Mouse (Mus musculus) heart, embryonic 15.5 days (tissue): Measurements from ENCODE around the gene Lhfpl2. TPM values are rescaled to one million over a fixed set of nuclear protein-coding genes. Genes with fewer than 3 reads are reported as not detected.

ENCODE experiments used
- ATAC-seq: fragments of 200-750 bp; cut with Nextera tagmentation; replicated peaks from 2 replicates; pipeline ENCODE4 v1.8.0; 2017; ENCODE audit warnings: low read depth, moderate TSS enrichment; ENCODE audit not compliant: insufficient number of reproducible peaks, insufficient read depth, low FRiP score
- H3K27ac ChIP-seq: fragments of 300-500 bp; sonication (generic); 2 replicates; pipeline ENCODE4 v1.5.1; 2015; ENCODE audit warnings: mild to moderate bottlenecking, inconsistent platforms
- H3K27me3 ChIP-seq: fragments of 300-500 bp; sonication (generic); 2 replicates; pipeline ENCODE4 v1.6.1; 2015; ENCODE audit warnings: inconsistent platforms
- H3K36me3 ChIP-seq: fragments of 300-500 bp; sonication (generic); 2 replicates; pipeline ENCODE4 v1.6.1; 2015; ENCODE audit warnings: mild to moderate bottlenecking, inconsistent platforms
- H3K4me1 ChIP-seq: fragments of 300-500 bp; sonication (generic); replicated peaks from 2 replicates; pipeline ENCODE4 v1.6.1; 2015; ENCODE audit warnings: inconsistent platforms
- H3K4me2 ChIP-seq: fragments of 300-500 bp; sonication (generic); 2 replicates; pipeline ENCODE4 v1.6.1; 2015; ENCODE audit warnings: inconsistent platforms, mild to moderate bottlenecking, moderate library complexity
- H3K4me3 ChIP-seq: fragments of 300-500 bp; sonication (generic); 2 replicates; pipeline ENCODE4 v1.5.1; 2015; ENCODE audit warnings: mild to moderate bottlenecking, inconsistent platforms
- H3K9ac ChIP-seq: fragments of 300-500 bp; sonication (generic); 2 replicates; pipeline ENCODE4 v1.6.1; 2015; ENCODE audit warnings: mild to moderate bottlenecking, inconsistent platforms
- H3K9me3 ChIP-seq: fragments of 300-500 bp; sonication (generic); replicated peaks from 2 replicates; pipeline ENCODE4 v1.6.1; 2016; ENCODE audit warnings: inconsistent platforms
- WGBS: fragments of 180-500 bp; shearing (Covaris S2); methylation state at CpG from one replicate; pipeline ENCODE4 v1.1.7; 2015; ENCODE audit warnings: mixed read lengths; 5-methylcytosine and 5-hydroxymethylcytosine counted together
- polyA plus RNA-seq: library from polyadenylated mRNA; unstranded; fragments of >200 nt; fragmentation: Nextera tagmentation; extraction: Ambion mirVana; gene quantifications from 2 replicates; pipeline ENCODE4 v1.2.1, GENCODE M21; 2015

Lhfpl2 gene
- polyA plus RNA-seq, 1 experiment from 2014 or later: 24.9 TPM

DNA sequence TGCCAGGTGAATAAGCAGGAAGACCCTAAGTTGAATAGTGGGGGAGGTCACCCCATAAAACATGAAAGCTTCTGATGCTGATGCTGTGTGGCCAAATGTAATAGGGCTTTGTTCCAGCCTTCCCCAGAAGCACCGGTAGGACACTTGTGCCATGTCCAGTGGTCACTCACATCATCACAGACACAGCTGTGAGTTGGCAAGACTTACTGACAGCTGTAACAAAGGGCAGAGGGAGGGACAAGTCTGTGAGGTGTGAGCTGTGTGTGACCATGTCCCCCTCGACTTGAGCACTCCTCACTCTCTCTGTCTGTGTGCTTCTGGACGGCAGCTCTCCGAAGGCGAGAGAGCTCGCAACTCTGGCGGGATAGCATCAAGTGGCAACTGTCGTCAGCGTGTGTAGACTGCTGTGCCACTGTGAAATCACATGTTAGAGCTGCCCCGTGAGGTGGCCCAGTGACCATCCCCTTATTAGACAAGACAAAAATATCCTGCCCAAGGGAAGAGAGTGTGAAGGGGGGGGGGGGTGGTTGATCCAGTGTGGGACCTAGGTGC is 43.5 kb downstream of the Lhfpl2 start:
- Histone ChIP-seq H3K27me3 (no peaks in the 10 kb centered on the region), H3K4me3 (no peak overlapping the region), H3K4me2 (no peak overlapping the region), H3K9ac (no peak overlapping the region), H3K27ac (no peak overlapping the region), H3K4me1 (peaks cover 56% of the 10 kb centered on the region), H3K9me3 (no peaks in the 10 kb centered on the region), H3K36me3 (no peaks in the 10 kb centered on the region)
- 0 out of 2 replicates have a peak, but pooled peaks have one; percentile 33 for ATAC-seq
- WGBS: 42% methylated on average over 10 of the region's 10 CpGs

DNA sequence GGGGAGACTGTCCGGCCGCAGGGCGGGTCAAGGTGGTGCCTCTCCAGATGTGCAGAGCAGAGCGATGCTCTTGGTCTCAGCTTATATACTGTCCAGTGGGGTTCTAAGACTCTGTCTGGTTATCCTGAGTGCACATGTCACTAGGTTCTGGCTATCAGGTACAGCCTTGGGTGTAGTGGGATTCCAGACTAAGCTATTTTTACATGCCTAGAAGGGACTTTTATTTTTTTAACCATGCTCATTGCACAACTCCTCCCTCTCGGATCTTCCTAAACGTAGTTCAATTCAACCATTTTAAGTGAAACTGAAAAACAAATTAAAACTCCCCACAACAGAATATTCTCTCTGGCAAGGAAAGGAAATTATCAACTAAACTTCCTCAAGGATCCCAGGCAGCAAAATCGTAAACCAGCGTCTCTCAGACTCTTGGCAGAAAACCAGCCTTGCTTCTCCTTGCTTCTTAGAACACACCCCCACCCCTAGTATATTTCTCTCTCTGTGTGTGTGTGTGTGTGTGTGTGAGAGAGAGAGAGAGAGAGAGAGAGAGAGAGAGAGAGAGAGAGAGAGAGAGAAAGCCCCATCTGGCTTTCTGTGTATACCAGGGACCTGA is 47.4 kb downstream of the Lhfpl2 start:
- Histone ChIP-seq H3K4me2 (peak overlapping the region; percentile 26; the same call in 1 of the 2 replicates), H3K36me3 (no peaks in the 10 kb centered on the region), H3K4me3 (no peak overlapping the region), H3K27ac (peak overlapping the region; percentile 19; the same call in 1 of the 2 replicates), H3K9ac (no peak overlapping the region), H3K4me1 (peaks cover 29% of the 10 kb centered on the region), H3K27me3 (no peaks in the 10 kb centered on the region), H3K9me3 (no peaks in the 10 kb centered on the region)
- WGBS: 52% methylated on average over 8 of the region's 8 CpGs
- peak; percentile 53; the same call in 1 of the 2 replicates for ATAC-seq

DNA sequence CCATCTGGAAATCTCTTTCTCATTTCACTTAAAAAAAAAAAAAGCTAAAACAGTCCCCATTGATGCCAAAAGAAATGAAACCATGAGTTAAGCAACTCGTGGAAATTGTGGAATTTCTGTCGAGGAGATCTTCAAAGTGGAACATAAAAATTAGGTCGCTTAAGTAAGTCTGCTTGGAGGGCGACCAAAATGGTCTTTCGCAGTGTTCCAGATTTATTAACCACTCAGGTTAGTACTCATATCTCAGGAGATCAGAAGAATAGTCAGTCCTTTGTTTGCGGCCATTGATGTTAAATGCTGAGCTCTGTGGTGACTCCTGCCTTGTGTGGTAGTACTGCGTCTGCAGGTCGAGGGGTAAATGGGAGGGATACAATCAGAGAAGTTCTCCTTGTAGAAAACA is 48.8 kb downstream of the Lhfpl2 start:
- Histone ChIP-seq H3K36me3 (no peaks in the 10 kb centered on the region), H3K4me2 (no peak overlapping the region), H3K27me3 (no peaks in the 10 kb centered on the region), H3K27ac (no peak overlapping the region), H3K4me3 (no peak overlapping the region), H3K9ac (no peak overlapping the region), H3K4me1 (peaks cover 23% of the 10 kb centered on the region), H3K9me3 (no peaks in the 10 kb centered on the region)
- no peak for ATAC-seq
- 81% methylated on average over 8 of the region's 8 CpGs for whole genome bisulfite sequencing

DNA sequence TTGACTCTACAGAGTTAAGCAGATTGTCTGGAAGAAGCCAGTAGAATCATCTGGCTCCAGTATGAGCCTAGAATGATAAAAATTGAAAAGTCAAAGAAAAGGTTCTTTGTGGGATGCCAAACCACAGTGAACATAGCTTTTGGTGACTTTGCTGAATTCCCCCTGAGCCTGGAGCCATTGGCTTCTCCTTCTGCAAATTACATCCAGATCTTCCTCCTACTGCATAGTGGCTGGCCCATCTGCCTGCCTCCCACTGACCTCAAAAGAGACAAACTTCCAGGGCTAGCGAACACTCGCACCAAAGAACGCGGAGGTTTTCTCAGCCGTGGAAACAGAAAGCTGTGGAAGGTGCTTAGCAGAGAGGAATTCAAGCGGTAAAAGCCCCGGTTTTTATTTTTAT is 49.4 kb downstream of the Lhfpl2 start:
- Histone ChIP-seq H3K27ac (no peak overlapping the region), H3K9me3 (no peaks in the 10 kb centered on the region), H3K9ac (no peak overlapping the region), H3K4me2 (no peak overlapping the region), H3K27me3 (no peaks in the 10 kb centered on the region), H3K4me1 (peaks cover 20% of the 10 kb centered on the region), H3K36me3 (no peaks in the 10 kb centered on the region), H3K4me3 (no peak overlapping the region)
- 87% methylated on average over 7 of the region's 7 CpGs for WGBS
- no peak for ATAC-seq

DNA sequence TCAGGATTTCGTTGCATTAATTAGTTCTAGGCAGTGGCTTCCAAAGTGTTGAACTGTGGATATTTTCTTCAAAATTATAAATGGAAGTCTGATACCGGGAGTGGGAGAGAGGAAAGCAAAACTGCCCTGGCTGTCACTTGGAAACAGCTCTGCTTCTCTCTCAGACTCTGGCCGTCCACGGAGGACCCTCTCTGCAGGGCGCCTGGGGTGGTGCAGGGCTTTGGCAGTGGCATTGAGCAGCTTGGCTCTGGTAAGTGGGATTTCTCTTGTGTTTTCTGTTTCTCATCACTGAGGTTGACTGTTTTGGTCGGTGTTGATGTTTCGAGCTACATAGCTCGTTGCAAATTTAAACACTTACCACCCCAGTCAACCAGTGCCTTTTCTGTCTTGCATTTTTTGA is 53.0 kb downstream of the Lhfpl2 start:
- WGBS: 72% methylated on average over 8 of the region's 8 CpGs
- Histone ChIP-seq H3K4me2 (no peak overlapping the region), H3K27me3 (no peaks in the 10 kb centered on the region), H3K4me1 (peaks cover 7% of the 10 kb centered on the region), H3K9me3 (no peaks in the 10 kb centered on the region), H3K9ac (no peak overlapping the region), H3K27ac (no peak overlapping the region), H3K4me3 (no peak overlapping the region), H3K36me3 (no peaks in the 10 kb centered on the region)
- ATAC-seq: no peak

DNA sequence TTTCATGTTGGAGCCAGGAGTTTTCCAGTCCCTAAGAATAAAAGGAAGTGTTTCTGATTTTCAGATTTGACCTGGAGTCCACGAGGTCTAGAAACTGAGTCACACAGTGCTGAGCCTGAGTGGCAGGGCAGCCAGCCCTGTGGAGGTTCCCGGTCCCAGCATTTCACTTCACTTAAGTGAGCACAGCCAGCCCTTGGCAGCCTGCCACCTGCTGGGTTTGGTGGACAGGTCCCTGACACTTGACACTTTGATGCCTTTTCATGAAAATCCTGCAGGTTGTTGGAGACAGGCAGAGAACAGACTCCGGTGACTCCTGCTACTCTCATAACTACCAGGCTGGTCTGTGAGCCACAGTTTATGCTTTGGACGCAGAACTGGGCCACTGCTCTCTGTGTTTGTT is 57.9 kb downstream of the Lhfpl2 start:
- H3K4me1 ChIP-seq: peaks cover 12% of the 10 kb centered on the region
- no peaks in the 10 kb centered on the region for H3K27me3 ChIP-seq
- no peak overlapping the region for H3K4me2 ChIP-seq
- H3K4me3 ChIP-seq: no peak overlapping the region
- H3K36me3 ChIP-seq: no peaks in the 10 kb centered on the region; the same call in 1 of the 2 replicates
- WGBS: 34% methylated on average over 4 of the region's 4 CpGs
- H3K27ac ChIP-seq: no peak overlapping the region; the same call in 1 of the 2 replicates
- no peak overlapping the region for H3K9ac ChIP-seq
- no peaks in the 10 kb centered on the region for H3K9me3 ChIP-seq
- no peak for ATAC-seq

DNA sequence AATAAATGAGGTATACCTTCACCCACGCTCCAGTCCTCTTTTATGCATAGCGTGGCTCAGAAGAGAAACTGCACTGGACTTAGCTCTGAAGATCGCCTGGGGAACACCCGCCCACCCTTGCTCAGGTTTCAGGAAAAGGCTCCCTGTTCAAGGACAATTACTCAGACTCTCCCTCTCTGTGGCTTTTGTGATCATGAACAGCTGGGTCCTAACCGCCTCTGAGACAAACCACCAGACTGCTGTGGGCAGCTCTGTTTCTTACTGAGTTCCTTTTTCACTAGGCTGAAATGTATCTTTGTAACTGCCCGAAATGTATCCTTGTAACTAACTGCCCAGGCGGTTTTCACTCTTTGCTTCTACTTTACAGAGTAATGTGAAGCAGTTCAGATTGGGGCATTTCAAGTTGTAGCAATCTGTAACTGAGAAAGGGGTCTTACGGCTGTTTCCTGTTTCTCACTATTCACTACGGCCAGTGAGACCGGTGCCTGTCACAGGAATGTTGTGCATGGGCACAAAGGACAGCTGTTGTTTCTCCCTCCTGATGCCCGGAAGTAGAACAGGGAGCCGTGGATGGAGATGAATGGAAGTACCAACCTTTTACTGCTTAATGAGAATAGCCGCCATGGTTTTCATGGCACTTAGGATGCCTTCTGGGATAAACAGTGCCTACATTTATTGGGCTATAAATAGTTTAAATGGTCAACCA is 59.3 kb downstream of the Lhfpl2 start:
- Histone ChIP-seq H3K9me3 (no peaks in the 10 kb centered on the region), H3K4me3 (no peak overlapping the region), H3K27me3 (no peaks in the 10 kb centered on the region), H3K4me1 (peaks cover 12% of the 10 kb centered on the region), H3K4me2 (0 out of 2 replicates have a peak overlapping the region, but pooled peaks have one; percentile 10), H3K27ac (peak overlapping the region; percentile 62), H3K36me3 (no peaks in the 10 kb centered on the region; the same call in 1 of the 2 replicates), H3K9ac (no peak overlapping the region)
- 59% methylated on average over 13 of the region's 13 CpGs for WGBS
- ATAC-seq: 0 out of 2 replicates have a peak, but pooled peaks have one; percentile 27

DNA sequence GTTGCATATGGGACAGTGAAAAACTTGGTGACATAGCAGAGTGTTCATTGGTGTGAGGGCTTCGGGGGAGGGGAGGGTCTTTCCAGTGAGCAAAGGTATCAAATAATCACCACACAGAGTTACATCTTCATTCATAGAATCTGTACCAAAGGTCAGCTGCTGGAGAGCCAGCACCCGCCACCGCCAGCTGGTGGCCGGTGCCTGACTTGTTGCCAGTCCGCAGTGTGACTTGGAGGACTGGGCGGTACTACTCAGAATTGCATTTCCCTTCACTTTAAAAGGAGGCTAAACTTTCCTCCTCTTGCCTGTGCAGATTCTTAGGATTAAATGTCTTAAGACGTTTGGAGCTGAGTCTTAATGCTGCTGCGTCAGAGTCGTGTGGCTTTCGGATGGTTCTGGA is 59.9 kb downstream of the Lhfpl2 start:
- H3K4me1 ChIP-seq: peaks cover 12% of the 10 kb centered on the region
- H3K27me3 ChIP-seq: no peaks in the 10 kb centered on the region
- WGBS: 94% methylated on average over 10 of the region's 10 CpGs
- ATAC-seq: no peak
- H3K36me3 ChIP-seq: no peaks in the 10 kb centered on the region; the same call in 1 of the 2 replicates
- H3K9ac ChIP-seq: no peak overlapping the region
- H3K4me2 ChIP-seq: no peak overlapping the region
- H3K27ac ChIP-seq: no peak overlapping the region
- H3K9me3 ChIP-seq: no peaks in the 10 kb centered on the region
- no peak overlapping the region for H3K4me3 ChIP-seq

DNA sequence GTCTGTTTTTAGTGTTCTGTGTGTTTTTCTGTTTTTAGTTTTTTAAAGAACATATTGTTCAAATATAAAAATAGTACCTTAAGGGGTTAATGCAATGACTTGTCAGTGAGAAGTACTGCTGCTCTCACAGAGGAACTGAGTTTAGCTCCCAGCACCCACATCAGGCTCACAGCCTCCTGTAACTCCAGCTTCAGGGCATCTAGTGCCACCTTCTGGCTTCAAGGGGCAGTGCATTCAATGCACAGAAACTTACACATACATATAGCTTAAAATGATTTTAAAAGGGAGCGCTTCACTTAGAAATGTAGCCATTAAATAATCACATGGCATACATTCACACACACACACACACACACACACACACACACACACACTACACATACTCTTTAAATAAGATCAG is 60.5 kb downstream of the Lhfpl2 start:
- Histone ChIP-seq H3K4me2 (no peak overlapping the region), H3K9ac (no peak overlapping the region), H3K9me3 (no peaks in the 10 kb centered on the region), H3K4me3 (no peak overlapping the region), H3K36me3 (no peaks in the 10 kb centered on the region; the same call in 1 of the 2 replicates), H3K4me1 (peaks cover 12% of the 10 kb centered on the region), H3K27ac (no peak overlapping the region), H3K27me3 (no peaks in the 10 kb centered on the region)
- 97% methylated on average over 1 of the region's 1 CpGs for WGBS
- no peak for ATAC-seq

DNA sequence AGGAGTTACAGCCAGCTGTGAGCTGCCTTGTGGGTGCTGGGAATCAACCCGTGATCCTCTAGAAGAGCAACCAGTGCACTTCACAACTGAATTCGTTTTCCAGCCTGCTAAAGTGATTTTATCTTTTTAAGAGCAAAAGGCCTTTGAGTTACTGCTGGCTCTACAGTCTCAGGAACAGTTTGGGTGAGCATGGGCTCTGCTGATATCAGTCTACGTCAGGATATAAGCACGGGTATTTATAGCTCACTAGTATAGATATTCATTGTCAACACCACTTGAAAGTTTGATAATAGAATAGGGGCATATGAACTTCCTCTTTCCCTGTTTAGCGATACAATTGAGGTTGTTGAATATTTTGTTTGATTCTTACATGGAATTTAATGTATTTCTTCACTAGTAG is 61.7 kb downstream of the Lhfpl2 start:
- H3K9ac ChIP-seq: no peak overlapping the region
- H3K4me3 ChIP-seq: no peak overlapping the region
- H3K27me3 ChIP-seq: no peaks in the 10 kb centered on the region
- no peaks in the 10 kb centered on the region; the same call in 1 of the 2 replicates for H3K36me3 ChIP-seq
- peak overlapping the region; percentile 41 for H3K27ac ChIP-seq
- WGBS: 29% methylated on average over 5 of the region's 5 CpGs
- no peak for ATAC-seq
- no peak overlapping the region for H3K4me2 ChIP-seq
- no peaks in the 10 kb centered on the region for H3K9me3 ChIP-seq
- peaks cover 12% of the 10 kb centered on the region for H3K4me1 ChIP-seq

DNA sequence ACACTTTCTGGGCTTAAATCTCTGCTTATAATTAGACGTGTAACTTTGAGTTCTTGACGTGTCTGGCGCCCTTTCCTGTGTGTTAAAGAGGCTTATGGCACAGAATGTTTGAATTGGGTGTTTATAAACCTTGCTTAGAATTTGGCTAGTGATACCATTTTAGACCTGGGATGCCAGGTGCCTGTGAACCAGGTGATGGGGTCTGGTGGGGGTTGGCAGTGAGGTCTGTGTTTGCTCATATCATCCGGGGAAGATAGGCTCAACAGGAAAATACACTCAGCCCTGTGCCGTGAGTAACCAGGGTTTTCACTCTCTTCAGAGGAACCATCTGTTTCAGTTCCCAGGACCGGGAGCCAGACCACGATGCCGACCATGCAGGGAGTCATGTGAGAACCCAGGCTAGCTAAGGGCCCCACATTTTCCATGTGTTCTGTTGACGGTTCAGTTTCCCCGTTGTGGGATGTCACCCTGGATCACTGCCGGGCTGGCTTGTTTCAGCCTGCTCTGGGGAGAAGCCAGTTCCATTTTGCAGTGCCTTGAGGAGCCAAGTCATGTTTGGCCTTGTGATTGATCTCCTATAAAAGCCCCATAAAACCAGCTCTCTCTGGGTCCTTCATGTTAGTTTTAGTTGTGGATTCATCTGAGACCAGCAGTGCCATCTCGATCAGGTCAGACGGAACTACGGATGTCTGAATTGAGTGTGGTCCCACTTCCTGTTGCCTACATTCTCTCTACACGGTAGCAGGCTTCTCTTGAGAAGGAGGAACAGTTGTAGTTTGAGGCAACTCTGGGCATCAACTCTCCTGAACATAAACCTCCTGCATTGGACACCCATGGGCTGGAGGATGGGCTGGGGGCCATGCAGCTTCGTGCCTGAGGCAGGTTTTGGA is 65.4 kb downstream of the Lhfpl2 start:
- ATAC-seq: no peak
- Histone ChIP-seq H3K9ac (no peak overlapping the region), H3K4me1 (no peaks in the 10 kb centered on the region), H3K27ac (no peak overlapping the region), H3K4me3 (no peak overlapping the region), H3K27me3 (no peaks in the 10 kb centered on the region), H3K4me2 (no peak overlapping the region), H3K36me3 (no peaks in the 10 kb centered on the region; the same call in 1 of the 2 replicates), H3K9me3 (no peaks in the 10 kb centered on the region)
- WGBS: 79% methylated on average over 16 of the region's 16 CpGs
